Mouse (Mus musculus) forebrain, embryonic 13.5 days (tissue): Measurements from ENCODE around the gene Chmp2b. TPM values are rescaled to one million over a fixed set of nuclear protein-coding genes. Genes with fewer than 3 reads are reported as not detected.
A peak's percentile ranks its signal among the peaks of the same experiment; 100 is the strongest.

ENCODE experiments used
- ATAC-seq: fragments of 200-750 bp; cut with Nextera tagmentation; 2 replicates; pipeline ENCODE4 v1.8.0; 2017
- H3K27ac ChIP-seq: fragments of 300-500 bp; sonication (generic); 2 replicates; pipeline ENCODE4 v1.5.1; 2015; ENCODE audit warnings: inconsistent platforms, mild to moderate bottlenecking, moderate library complexity
- H3K27me3 ChIP-seq: fragments of 300-500 bp; sonication (generic); 2 replicates; pipeline ENCODE4 v1.6.1; 2015; ENCODE audit warnings: mild to moderate bottlenecking, inconsistent platforms
- H3K36me3 ChIP-seq: fragments of 300-500 bp; sonication (generic); 2 replicates; pipeline ENCODE4 v1.6.1; 2015; ENCODE audit warnings: mild to moderate bottlenecking, inconsistent platforms; ENCODE audit not compliant: poor library complexity, severe bottlenecking
- H3K4me1 ChIP-seq: fragments of 300-500 bp; sonication (generic); 2 replicates; pipeline ENCODE4 v1.6.1; 2015; ENCODE audit warnings: inconsistent platforms
- H3K4me2 ChIP-seq: fragments of 300-500 bp; sonication (generic); 2 replicates; pipeline ENCODE4 v1.6.1; 2015; ENCODE audit warnings: inconsistent platforms, mild to moderate bottlenecking, moderate library complexity
- H3K4me3 ChIP-seq: fragments of 300-500 bp; sonication (generic); 2 replicates; pipeline ENCODE4 v1.5.1; 2015; ENCODE audit warnings: mild to moderate bottlenecking, inconsistent platforms
- H3K9ac ChIP-seq: fragments of 300-500 bp; sonication (generic); 2 replicates; pipeline ENCODE4 v1.6.1; 2015; ENCODE audit warnings: mild to moderate bottlenecking, inconsistent platforms
- H3K9me3 ChIP-seq: fragments of 300-500 bp; sonication (generic); replicated peaks from 2 replicates; pipeline ENCODE4 v1.6.1; 2016; ENCODE audit warnings: inconsistent platforms
- WGBS: fragments of 180-500 bp; shearing (Covaris S2); methylation state at CpG from one replicate; pipeline ENCODE4 v1.1.7; 2015; 5-methylcytosine and 5-hydroxymethylcytosine counted together
- polyA plus RNA-seq: library from polyadenylated mRNA; unstranded; fragments of >200 nt; fragmentation: Nextera tagmentation; extraction: Ambion mirVana; gene quantifications from 2 replicates; pipeline ENCODE4 v1.2.1, GENCODE M21; 2015

Chmp2b gene
- polyA plus RNA-seq, 1 experiment from 2014 or later = 32.6 TPM

DNA sequence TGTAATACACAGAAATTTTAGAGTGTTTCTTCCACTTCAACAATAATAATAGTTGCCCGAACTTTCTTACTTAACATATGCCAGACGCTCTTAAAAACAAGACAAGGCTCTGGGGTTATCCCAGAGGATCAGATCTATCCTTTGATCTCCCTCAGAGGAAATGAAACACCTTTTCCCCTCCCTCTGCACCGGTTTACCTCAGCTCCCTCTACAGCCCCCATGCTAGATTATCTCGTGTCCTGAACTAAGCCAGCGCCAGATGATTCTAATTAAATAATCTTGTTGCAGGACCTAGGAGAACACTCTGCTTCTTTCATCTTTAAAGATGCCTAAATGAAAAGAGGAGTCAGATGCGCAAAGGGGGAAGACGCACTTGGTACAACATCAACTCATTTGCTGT is 48.3 kb downstream of the Chmp2b start:
- no peaks in the 10 kb centered on the region for H3K36me3 ChIP-seq
- H3K4me1 ChIP-seq = no peaks in the 10 kb centered on the region
- H3K27ac ChIP-seq = no peak overlapping the region
- no peaks in the 10 kb centered on the region for H3K27me3 ChIP-seq
- H3K4me3 ChIP-seq = no peak overlapping the region
- H3K4me2 ChIP-seq = no peak overlapping the region
- no peak overlapping the region for H3K9ac ChIP-seq
- no peak for ATAC-seq
- no peaks in the 10 kb centered on the region for H3K9me3 ChIP-seq
- WGBS = 81% methylated on average over 7 of the region's 7 CpGs

DNA sequence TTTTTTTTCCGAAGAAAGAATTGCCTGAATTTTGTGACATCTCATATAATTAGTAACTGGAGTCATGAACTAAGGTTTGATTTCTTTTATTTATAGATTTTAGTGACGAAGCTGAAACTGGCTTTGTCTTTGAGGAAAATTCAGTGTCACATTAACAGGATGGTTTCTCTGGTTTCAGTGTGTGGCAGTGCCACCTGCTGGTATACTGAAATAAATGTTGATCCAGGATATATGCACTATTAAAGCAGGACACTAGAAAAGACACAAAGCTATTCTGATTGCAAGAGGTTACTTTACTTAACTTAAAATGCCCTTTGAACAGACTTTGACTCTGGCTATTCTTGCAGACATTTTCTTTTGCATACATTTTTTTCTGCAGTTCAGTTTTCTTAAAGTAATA is 65.5 kb downstream of the Chmp2b start:
- peak; percentile 71; the same call in 1 of the 2 replicates for ATAC-seq
- H3K4me1 ChIP-seq = no peaks in the 10 kb centered on the region
- no peak overlapping the region for H3K4me2 ChIP-seq
- H3K27me3 ChIP-seq = no peaks in the 10 kb centered on the region
- H3K9ac ChIP-seq = no peak overlapping the region
- no peaks in the 10 kb centered on the region for H3K9me3 ChIP-seq
- H3K4me3 ChIP-seq = no peak overlapping the region
- no peak overlapping the region for H3K27ac ChIP-seq
- 46% methylated on average over 2 of the region's 2 CpGs for WGBS
- no peaks in the 10 kb centered on the region for H3K36me3 ChIP-seq

- Histone ChIP-seq H3K27me3 (no peaks in the 10 kb centered on the region), H3K36me3 (no peaks in the 10 kb centered on the region), H3K9ac (no peak overlapping the region), H3K27ac (no peak overlapping the region), H3K9me3 (no peaks in the 10 kb centered on the region), H3K4me3 (no peak overlapping the region), H3K4me2 (no peak overlapping the region), H3K4me1 (no peaks in the 10 kb centered on the region)
- ATAC-seq = no peak
- WGBS = 82% methylated on average over 5 of the region's 5 CpGs
Measured at GRCm38 (mm10) chr16:65496030-65496429, 66.5 kb downstream of the Chmp2b start.

Other genes starting within 250 kb of the Chmp2b start
- not detected in 2 replicates for gene Pou1f1, start 42.2 kb downstream of the Chmp2b start, polyA plus RNA-seq